Mouse (Mus musculus) c-Kit-negative CD71-positive TER-119-positive erythroid progenitor cells, embryonic 14.5 days (primary cell): Measurements from ENCODE around the gene Dctn1.

Source experiments
- DNase-seq: peaks from one replicate; pipeline ENCODE4 v3.0.0-alpha.2; 2013; ENCODE audit warnings: low read depth, low spot score

The Dctn1 gene

GRCm38 (mm10) chr6:83165607-83166242 lies at the start of gene Dctn1:
TSS of gene Dctn1 (plus strand) at chr6:83165920.
- peak; percentile 92 for DNase-seq

GRCm38 (mm10) chr6:83116373-83117164 lies 49.2 kb upstream of the Dctn1 start:
- DNase-seq, result no peak

GRCm38 (mm10) chr6:83117165-83117438 lies 48.6 kb upstream of the Dctn1 start:
- DNase-seq, result no peak

- DNase-seq, result no peak
Observed at GRCm38 (mm10) chr6:83117616-83118015, 48.1 kb upstream of the Dctn1 start.

- DNase-seq, result no peak
Observed at GRCm38 (mm10) chr6:83118369-83118768, 47.4 kb upstream of the Dctn1 start.

- DNase-seq, result no peak
Observed at GRCm38 (mm10) chr6:83118825-83119733, 46.6 kb upstream of the Dctn1 start.

GRCm38 (mm10) chr6:83119734-83120051 lies 46.0 kb upstream of the Dctn1 start:
- no peak for DNase-seq

GRCm38 (mm10) chr6:83120930-83121862 lies 44.5 kb upstream of the Dctn1 start, which contains the start of gene Wbp1:
TSS of gene Wbp1 (minus strand) at chr6:83121559.
- DNase-seq, result peak; percentile 92

GRCm38 (mm10) chr6:83121863-83122710 lies 43.6 kb upstream of the Dctn1 start:
- no peak for DNase-seq

- DNase-seq, result no peak
Observed at GRCm38 (mm10) chr6:83122961-83123360, 42.8 kb upstream of the Dctn1 start.

GRCm38 (mm10) chr6:83124851-83125312 lies 40.8 kb upstream of the Dctn1 start:
- peak; percentile 90 for DNase-seq

GRCm38 (mm10) chr6:83125331-83125730 lies 40.4 kb upstream of the Dctn1 start, which contains the start of gene Ino80b:
TSS of gene Ino80b (minus strand) at chr6:83125431.
- DNase-seq, result no peak

GRCm38 (mm10) chr6:83127419-83127818 lies 38.3 kb upstream of the Dctn1 start:
- no peak for DNase-seq

GRCm38 (mm10) chr6:83131469-83132034 lies 34.2 kb upstream of the Dctn1 start:
- no peak for DNase-seq

- DNase-seq, result no peak
Observed at GRCm38 (mm10) chr6:83132176-83132919, 33.4 kb upstream of the Dctn1 start.

GRCm38 (mm10) chr6:83134226-83134625 lies 31.5 kb upstream of the Dctn1 start:
- DNase-seq, result no peak

- DNase-seq, result no peak
Observed at GRCm38 (mm10) chr6:83134951-83135513, 30.7 kb upstream of the Dctn1 start, which contains the start of gene Rtkn. TSS of gene Rtkn (plus strand) at chr6:83135463.

GRCm38 (mm10) chr6:83135571-83136161 lies 30.1 kb upstream of the Dctn1 start:
- no peak for DNase-seq
